Mouse (Mus musculus) forebrain, postnatal 0 days (tissue): ENCODE measurements around the gene Ak3. TPM values are rescaled to one million over a fixed set of nuclear protein-coding genes. Genes with fewer than 3 reads are reported as not detected.
"Not testable (repeated sequence)": the region's sequence is repeated elsewhere in the genome, so short reads cannot be mapped to it uniquely, and the experiment has no call there.

Experiments
- ATAC-seq: fragments of 200-750 bp; cut with Nextera tagmentation; 2 replicates; pipeline ENCODE4 v1.8.0; 2017; ENCODE audit warnings: mild to moderate bottlenecking, moderate library complexity
- DNase-seq: peaks from one replicate; pipeline ENCODE4 v3.0.0-alpha.2; 2015
- H3K27ac ChIP-seq: fragments of 300-500 bp; sonication (generic); 2 replicates; pipeline ENCODE4 v1.5.1; 2014; ENCODE audit warnings: low read depth, mild to moderate bottlenecking, antibody characterized with exemption, low read length, moderate library complexity, mixed read lengths
- H3K27me3 ChIP-seq: fragments of 300-500 bp; sonication (generic); 2 replicates; pipeline ENCODE4 v1.6.1; 2014; ENCODE audit warnings: mild to moderate bottlenecking, low read length, mixed read lengths; ENCODE audit not compliant: insufficient read depth
- H3K36me3 ChIP-seq: fragments of 300-500 bp; sonication (generic); 2 replicates; pipeline ENCODE4 v1.6.1; 2014; ENCODE audit warnings: mild to moderate bottlenecking, moderate library complexity; ENCODE audit not compliant: insufficient read depth
- H3K4me1 ChIP-seq: fragments of 300-500 bp; sonication (generic); 2 replicates; pipeline ENCODE4 v1.6.1; 2014; ENCODE audit warnings: antibody characterized with exemption; ENCODE audit not compliant: insufficient read depth
- H3K4me2 ChIP-seq: fragments of 300-500 bp; sonication (generic); 2 replicates; pipeline ENCODE4 v1.6.1; 2014; ENCODE audit warnings: low read depth, mild to moderate bottlenecking, moderate library complexity
- H3K4me3 ChIP-seq: fragments of 300-500 bp; sonication (generic); 2 replicates; pipeline ENCODE4 v1.5.1; 2014; ENCODE audit warnings: low read depth, low read length, mixed read lengths
- H3K9ac ChIP-seq: fragments of 300-500 bp; sonication (generic); 2 replicates; pipeline ENCODE4 v1.6.1; 2014; ENCODE audit warnings: mild to moderate bottlenecking
- H3K9me3 ChIP-seq: fragments of 300-500 bp; sonication (generic); 2 replicates; pipeline ENCODE4 v1.6.1; 2016; ENCODE audit warnings: low read length
- CTCF ChIP-seq: sonication (generic); IDR thresholded peaks from 2 replicates; pipeline ENCODE4 v1.5.1; 2016; ENCODE audit warnings: antibody characterized with exemption, control low read depth, low read depth
- WGBS: fragments of 180-500 bp; shearing (Covaris S2); extraction: QIAGEN DNeasy Blood & Tissue Kit; methylation state at CpG from one replicate; pipeline ENCODE4 v1.1.7; 2014; 5-methylcytosine and 5-hydroxymethylcytosine counted together
- polyA plus RNA-seq: library from polyadenylated mRNA; unstranded; fragments of >200 nt; fragmentation: Nextera tagmentation; extraction: Ambion mirVana; gene quantifications from 2 replicates; pipeline ENCODE4 v1.2.1, GENCODE M21; 2015
- total RNA-seq: library from RNA; depleted of rRNA; stranded (reverse); fragments of >200 nt; gene quantifications from 2 replicates; pipeline ENCODE4 v1.2.3, GENCODE M21; 2014

Ak3 gene
- total and polyA plus RNA-seq, 2 experiments from 2014 or later = 68.2 to 76.5 TPM

- H3K36me3 ChIP-seq = peaks cover 51% of the 10 kb centered on the region
- no peak for TF ChIP-seq CTCF
- no peak for ATAC-seq
- no peaks in the 10 kb centered on the region for H3K4me1 ChIP-seq
- DNase-seq = no peak
- no peaks in the 10 kb centered on the region for H3K27me3 ChIP-seq
- no peak overlapping the region for H3K9ac ChIP-seq
- H3K9me3 ChIP-seq = no peaks in the 10 kb centered on the region
- WGBS = 89% methylated on average over 5 of the region's 5 CpGs
- H3K4me3 ChIP-seq = no peak overlapping the region
- H3K27ac ChIP-seq = no peak overlapping the region
- no peak overlapping the region for H3K4me2 ChIP-seq
Observed at GRCm38 (mm10) chr19:29014466-29015055, 33.2 kb downstream of the Ak3 start.

- ATAC-seq (no peak), DNase-seq (no peak)
- H3K36me3 ChIP-seq = peaks cover 58% of the 10 kb centered on the region
- no peak for TF ChIP-seq CTCF
- H3K4me1 ChIP-seq = no peaks in the 10 kb centered on the region
- H3K4me3 ChIP-seq = no peak overlapping the region
- WGBS = 91% methylated on average over 12 of the region's 12 CpGs
- no peaks in the 10 kb centered on the region for H3K27me3 ChIP-seq
- no peak overlapping the region for H3K27ac ChIP-seq
- H3K4me2 ChIP-seq = no peak overlapping the region
- H3K9ac ChIP-seq = no peak overlapping the region
- no peaks in the 10 kb centered on the region for H3K9me3 ChIP-seq
Observed at GRCm38 (mm10) chr19:29011355-29011990, 36.3 kb downstream of the Ak3 start.

- TF ChIP-seq CTCF = no peak
- no peak overlapping the region for H3K4me3 ChIP-seq
- H3K27ac ChIP-seq = no peak overlapping the region
- no peak overlapping the region for H3K4me2 ChIP-seq
- peaks cover 47% of the 10 kb centered on the region for H3K36me3 ChIP-seq
- no peak overlapping the region for H3K9ac ChIP-seq
- no peaks in the 10 kb centered on the region for H3K9me3 ChIP-seq
- H3K4me1 ChIP-seq = no peaks in the 10 kb centered on the region
- WGBS = 95% methylated on average over 11 of the region's 11 CpGs
- ATAC-seq (no peak), DNase-seq (no peak)
- no peaks in the 10 kb centered on the region for H3K27me3 ChIP-seq
Observed at GRCm38 (mm10) chr19:29009046-29009445, 38.7 kb downstream of the Ak3 start.

- no peak for TF ChIP-seq CTCF
- Histone ChIP-seq H3K4me1 (no peaks in the 10 kb centered on the region), H3K4me2 (no peak overlapping the region), H3K27me3 (no peaks in the 10 kb centered on the region), H3K4me3 (no peak overlapping the region), H3K36me3 (peaks cover 41% of the 10 kb centered on the region), H3K9me3 (no peaks in the 10 kb centered on the region), H3K9ac (no peak overlapping the region), H3K27ac (no peak overlapping the region)
- DNase-seq = no peak
- ATAC-seq = no peak
- WGBS = 82% methylated on average over 3 of the region's 3 CpGs
Observed at GRCm38 (mm10) chr19:29008069-29008706, 39.6 kb downstream of the Ak3 start.

- DNase-seq, H3K27ac ChIP-seq, H3K9me3 ChIP-seq, H3K4me3 ChIP-seq, ATAC-seq, H3K4me1 ChIP-seq, H3K9ac ChIP-seq, H3K27me3 ChIP-seq, H3K4me2 ChIP-seq: not testable (repeated sequence)
- H3K36me3 ChIP-seq = peaks cover 28% of the 10 kb centered on the region
- 99% methylated on average over 16 of the region's 16 CpGs for WGBS
Observed at GRCm38 (mm10) chr19:29000321-29000720, 47.4 kb downstream of the Ak3 start.

- H3K36me3 ChIP-seq = peaks cover 33% of the 10 kb centered on the region
Observed at GRCm38 (mm10) chr19:28997976-28998630, 49.7 kb downstream of the Ak3 start.

GRCm38 (mm10) chr19:28995366-28995765 is 52.4 kb downstream of the Ak3 start:
- Histone ChIP-seq H3K4me2 (no peak overlapping the region), H3K27me3 (no peaks in the 10 kb centered on the region), H3K4me1 (peaks cover 18% of the 10 kb centered on the region; the same call in 1 of the 2 replicates), H3K4me3 (no peak overlapping the region), H3K9me3 (no peaks in the 10 kb centered on the region), H3K36me3 (peaks cover 17% of the 10 kb centered on the region), H3K27ac (peak overlapping the region; percentile 66), H3K9ac (no peak overlapping the region)
- DNase-seq = no peak
- 92% methylated on average over 5 of the region's 5 CpGs for WGBS
- no peak for ATAC-seq
- TF ChIP-seq CTCF = no peak

More at GRCm38 (mm10) chr19:28997976-28998630, 49.7 kb downstream of the Ak3 start:
- no peak overlapping the region for H3K4me2 ChIP-seq
- DNase-seq = no peak
- H3K27ac ChIP-seq = no peak overlapping the region
- no peaks in the 10 kb centered on the region for H3K9me3 ChIP-seq
- no peak overlapping the region for H3K9ac ChIP-seq
- no peak for TF ChIP-seq CTCF
- no peak overlapping the region for H3K4me3 ChIP-seq
- ATAC-seq = no peak
- H3K27me3 ChIP-seq = no peaks in the 10 kb centered on the region
- WGBS = 82% methylated on average over 4 of the region's 4 CpGs
- H3K4me1 ChIP-seq = peaks cover 11% of the 10 kb centered on the region; the same call in 1 of the 2 replicates
